Mouse (Mus musculus): Measurements from ENCODE around the gene Chpf.

DNA sequence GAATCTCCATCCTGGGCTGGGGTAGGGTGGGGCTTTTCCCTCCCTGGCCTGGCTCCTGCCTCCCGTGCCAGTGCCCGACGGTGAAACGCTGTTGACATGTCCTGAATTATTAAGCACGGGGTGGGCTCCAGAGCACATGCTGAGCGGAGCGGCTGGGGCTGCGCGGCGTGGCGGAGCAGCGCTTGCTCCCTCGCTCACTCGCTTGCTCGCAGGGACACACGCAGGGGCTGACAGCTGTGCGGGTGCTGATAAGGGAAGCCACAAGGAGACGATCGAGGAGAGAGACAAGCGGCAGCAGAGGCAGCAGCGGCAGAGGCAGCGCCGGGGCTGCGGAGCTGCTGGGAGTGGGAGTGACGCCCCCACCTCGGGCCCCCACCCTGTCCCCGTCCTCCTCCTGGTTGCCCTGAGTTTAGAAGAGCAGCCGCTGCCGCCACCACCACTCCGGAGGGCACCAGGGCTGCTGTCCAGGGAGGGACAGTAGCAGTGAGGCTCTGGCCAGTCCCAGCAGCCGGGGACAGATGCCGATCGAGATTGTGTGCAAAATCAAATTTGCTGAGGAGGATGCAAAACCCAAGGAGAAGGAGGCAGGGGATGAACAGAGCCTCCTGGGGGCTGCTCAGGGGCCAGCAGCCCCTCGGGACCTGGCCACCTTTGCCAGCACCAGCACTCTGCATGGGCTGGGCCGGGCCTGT, 28.6 kb downstream of the Chpf start, which contains the start of gene Asic4:
- TF ChIP-seq POLR2A (IDR thresholded peaks at IDR 0.05; ENCODE audit: borderline replicate concordance, extremely low read depth, low read depth, low read length) (no peak), CTCF (IDR thresholded peaks at IDR 0.05; ENCODE audit: insufficient read depth, low read length) (no peak)
